Mouse (Mus musculus) olfactory bulb, adult 2 months (tissue): Measurements from ENCODE around the gene Parp8. TPM values are rescaled to one million over a fixed set of nuclear protein-coding genes. Genes with fewer than 3 reads are reported as not detected.

Source experiments
- H3K27ac ChIP-seq: fragments of 200-500 bp; 2 replicates; pipeline ENCODE4 v1.5.1; 2012; ENCODE audit warnings: low read depth, low read length; ENCODE audit not compliant: insufficient read depth
- H3K4me1 ChIP-seq: fragments of 200-500 bp; 2 replicates; pipeline ENCODE4 v1.6.1; 2012; ENCODE audit warnings: low read length; ENCODE audit not compliant: control insufficient read depth, insufficient read depth
- H3K4me3 ChIP-seq: fragments of 200-500 bp; 2 replicates; pipeline ENCODE4 v1.5.1; 2012; ENCODE audit warnings: mild to moderate bottlenecking, low read depth, low read length, moderate library complexity; ENCODE audit not compliant: insufficient read depth
- CTCF ChIP-seq: fragments of 200-500 bp; IDR thresholded peaks from 2 replicates; pipeline ENCODE4 v1.5.1; 2012; ENCODE audit warnings: low read depth, mild to moderate bottlenecking, low read length, moderate library complexity; ENCODE audit not compliant: insufficient read depth
- POLR2A ChIP-seq: fragments of 200-500 bp; IDR thresholded peaks from 2 replicates; pipeline ENCODE4 v1.6.1; 2012; ENCODE audit warnings: mild to moderate bottlenecking, low read depth, low read length, moderate library complexity; ENCODE audit not compliant: insufficient read depth
- WGBS: fragments of 180-500 bp; shearing (Covaris S2); methylation state at CpG from one replicate; pipeline ENCODE4 v1.1.7; 2018; 5-methylcytosine and 5-hydroxymethylcytosine counted together
- polyA plus RNA-seq: library from polyadenylated mRNA; stranded (reverse); fragments of >200 nt; gene quantifications from 2 replicates; pipeline ENCODE4 v1.2.4, GENCODE M21; 2012; ENCODE audit warnings: low replicate concordance; ENCODE audit not compliant: missing spikeins, insufficient read depth, insufficient read length

Gene Parp8
- polyA plus RNA-seq, 1 experiment: not detected

DNA sequence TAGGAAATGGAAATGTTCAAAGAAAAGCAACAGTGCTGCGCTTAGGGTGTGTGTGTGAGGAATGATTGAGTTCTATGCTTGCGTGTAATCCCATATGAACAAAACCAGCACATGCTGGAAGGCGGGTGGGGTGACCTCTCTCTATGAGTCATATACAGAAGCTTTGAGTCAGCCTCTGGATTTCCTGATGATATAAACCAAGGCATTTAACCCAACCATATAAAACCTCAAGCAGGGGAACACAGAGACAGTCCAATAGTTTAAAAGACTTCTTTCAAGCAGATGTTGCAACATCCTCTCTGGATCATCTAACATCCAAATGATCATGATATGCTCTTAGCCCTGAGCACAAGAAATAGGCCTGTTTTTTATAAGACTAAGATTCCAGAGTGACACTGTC, 196.3 kb downstream of the Parp8 start:
- H3K27ac ChIP-seq: no peak overlapping the region
- H3K4me1 ChIP-seq: no peaks in the 10 kb centered on the region
- no peak overlapping the region for H3K4me3 ChIP-seq
- TF ChIP-seq POLR2A (no peak), CTCF (no peak)
- 83% methylated on average over 3 of the region's 3 CpGs for WGBS

DNA sequence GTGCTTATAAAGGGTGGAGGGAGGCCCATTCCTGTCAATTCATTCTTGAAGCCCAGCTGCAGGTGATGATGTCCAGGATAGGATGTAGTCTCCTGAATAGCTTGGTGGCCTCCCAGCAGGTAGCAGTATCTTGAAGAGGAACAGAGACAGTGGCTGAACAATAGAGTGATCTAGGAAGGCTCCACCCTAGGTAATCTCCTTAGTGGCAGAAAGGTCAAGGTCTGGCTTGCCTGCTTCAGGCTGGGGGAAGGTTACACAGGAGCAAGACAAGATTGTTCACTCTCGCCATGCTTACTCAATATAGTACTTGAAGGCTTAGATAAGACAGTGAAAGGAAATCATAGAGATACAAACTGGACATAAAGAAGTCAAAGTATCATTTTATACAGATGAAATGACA, 213.9 kb downstream of the Parp8 start:
- TF ChIP-seq POLR2A (no peak), CTCF (no peak)
- 86% methylated on average over 1 of the region's 1 CpGs for WGBS

More for the DNA sequence above, 213.9 kb downstream of the Parp8 start:
- Histone ChIP-seq H3K4me3 (no peak overlapping the region), H3K27ac (no peak overlapping the region), H3K4me1 (no peaks in the 10 kb centered on the region)

Other genes with a start within 250 kb of the Parp8 start
- gene Emb, start 183.0 kb upstream of the Parp8 start, polyA plus RNA-seq: not detected in 2 replicates
- not detected in 2 replicates for gene Gm17509, start 195.5 kb upstream of the Parp8 start, polyA plus RNA-seq